Mouse (Mus musculus) midbrain, embryonic 11.5 days (tissue): ENCODE results near the gene Ces4a. TPM values are rescaled to one million over a fixed set of nuclear protein-coding genes. Genes with fewer than 3 reads are reported as not detected.

Experiments
- ATAC-seq: fragments of 200-750 bp; cut with Nextera tagmentation; 2 replicates; pipeline ENCODE4 v1.8.0; 2017; ENCODE audit warnings: moderate TSS enrichment, moderate library complexity; ENCODE audit not compliant: low FRiP score
- DNase-seq: peaks from one replicate; pipeline ENCODE4 v3.0.0; 2015; ENCODE audit warnings: low spot score; ENCODE audit errors: missing footprints
- H3K27ac ChIP-seq: fragments of 300-500 bp; sonication (generic); 2 replicates; pipeline ENCODE4 v1.5.1; 2014; ENCODE audit warnings: low read depth, low read length
- H3K27me3 ChIP-seq: fragments of 300-500 bp; sonication (generic); 2 replicates; pipeline ENCODE4 v1.6.1; 2014; ENCODE audit warnings: mild to moderate bottlenecking, low read length, moderate library complexity, mixed read lengths; ENCODE audit not compliant: control insufficient read depth, insufficient read depth
- H3K36me3 ChIP-seq: fragments of 300-500 bp; sonication (generic); 2 replicates; pipeline ENCODE4 v1.6.1; 2014; ENCODE audit warnings: mild to moderate bottlenecking, low read length, moderate library complexity, mixed read lengths; ENCODE audit not compliant: control insufficient read depth, insufficient read depth
- H3K4me1 ChIP-seq: fragments of 300-500 bp; sonication (generic); 2 replicates; pipeline ENCODE4 v1.6.1; 2014; ENCODE audit warnings: low read length; ENCODE audit not compliant: control insufficient read depth, insufficient read depth
- H3K4me2 ChIP-seq: fragments of 300-500 bp; sonication (generic); 2 replicates; pipeline ENCODE4 v1.6.1; 2014; ENCODE audit warnings: mild to moderate bottlenecking, moderate library complexity
- H3K4me3 ChIP-seq: fragments of 300-500 bp; sonication (generic); 2 replicates; pipeline ENCODE4 v1.5.1; 2014; ENCODE audit warnings: low read depth, low read length
- H3K9ac ChIP-seq: fragments of 300-500 bp; sonication (generic); 2 replicates; pipeline ENCODE4 v1.6.1; 2014; ENCODE audit warnings: low read length
- H3K9me3 ChIP-seq: fragments of 300-500 bp; sonication (generic); 2 replicates; pipeline ENCODE4 v1.6.1; 2016; ENCODE audit warnings: low read length; ENCODE audit not compliant: control insufficient read depth
- WGBS: fragments of 180-500 bp; shearing (Covaris S2); extraction: QIAGEN DNeasy Blood & Tissue Kit; methylation state at CpG from one replicate; pipeline ENCODE4 v1.1.7; 2014; 5-methylcytosine and 5-hydroxymethylcytosine counted together
- polyA plus RNA-seq: library from polyadenylated mRNA; unstranded; fragments of >200 nt; fragmentation: Nextera tagmentation; extraction: Ambion mirVana; gene quantifications from 2 replicates; pipeline ENCODE4 v1.2.1, GENCODE M21; 2014

Gene Ces4a
- polyA plus RNA-seq, 1 experiment from 2014 or later = not detected

DNA sequence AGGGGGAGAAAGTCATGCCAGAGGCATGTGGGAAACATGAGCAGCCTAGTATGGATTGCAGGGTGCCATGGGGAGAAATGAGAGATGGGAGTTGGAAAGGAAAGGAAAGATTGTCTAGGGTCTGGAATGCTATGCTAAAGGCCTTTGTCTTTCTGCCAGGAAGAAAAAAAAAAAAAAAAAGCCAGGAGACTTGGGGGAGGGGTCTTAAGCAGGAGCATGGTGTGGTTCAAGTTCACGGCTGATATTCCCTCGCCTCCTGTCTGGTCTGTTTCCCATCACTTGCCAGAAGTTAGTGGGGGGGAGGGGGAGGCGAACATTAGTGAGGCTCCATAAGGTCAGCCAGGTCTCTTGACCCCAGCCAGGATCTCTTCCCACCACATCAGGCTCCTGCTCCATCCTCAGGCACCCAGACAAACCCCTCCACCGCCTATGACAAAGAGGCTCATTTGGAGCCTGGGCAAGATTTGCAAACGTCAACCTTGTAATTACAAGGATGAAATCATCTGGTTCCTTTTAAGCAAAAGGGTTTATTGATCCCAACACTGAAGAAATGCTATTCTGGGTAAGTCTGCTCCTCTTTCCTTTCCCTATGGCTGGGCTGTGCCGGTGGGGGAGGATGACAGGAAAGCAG, 32.8 kb downstream of the Ces4a start:
- no peaks in the 10 kb centered on the region for H3K27me3 ChIP-seq
- no peak overlapping the region for H3K4me3 ChIP-seq
- 38% methylated on average over 6 of the region's 6 CpGs for WGBS
- no peaks in the 10 kb centered on the region for H3K4me1 ChIP-seq
- no peak overlapping the region for H3K9ac ChIP-seq
- no peaks in the 10 kb centered on the region for H3K9me3 ChIP-seq
- ATAC-seq = no peak
- H3K27ac ChIP-seq = no peak overlapping the region
- DNase-seq = peak; percentile 71
- no peaks in the 10 kb centered on the region for H3K36me3 ChIP-seq
- H3K4me2 ChIP-seq = no peak overlapping the region

DNA sequence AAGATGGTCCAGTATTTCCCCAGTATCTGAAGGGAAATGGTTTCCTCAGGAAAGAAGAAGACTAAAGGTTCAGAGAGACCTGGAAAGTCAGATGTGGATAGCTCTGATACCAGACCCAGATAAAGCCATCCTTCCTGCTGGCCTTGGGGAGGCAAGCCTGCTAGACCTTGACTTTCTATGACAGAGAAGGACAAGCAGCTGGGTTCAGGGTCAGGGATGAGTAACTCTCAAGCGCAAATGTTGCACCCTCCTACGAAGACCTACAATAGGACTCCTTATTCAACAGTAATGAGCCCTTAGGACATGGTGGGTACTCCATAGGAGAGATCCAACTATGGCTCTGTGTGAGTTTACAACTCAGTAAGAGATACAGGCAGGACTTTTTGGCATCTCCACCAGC, 33.6 kb downstream of the Ces4a start:
- no peak for ATAC-seq
- Histone ChIP-seq H3K4me2 (no peak overlapping the region), H3K36me3 (no peaks in the 10 kb centered on the region), H3K4me3 (no peak overlapping the region), H3K27me3 (no peaks in the 10 kb centered on the region), H3K4me1 (0 out of 2 replicates have a peak, but pooled peaks cover 2% of the 10 kb centered on the region), H3K9me3 (no peaks in the 10 kb centered on the region), H3K9ac (no peak overlapping the region), H3K27ac (no peak overlapping the region)
- peak; percentile 79 for DNase-seq
- WGBS = 90% methylated on average over 2 of the region's 2 CpGs

DNA sequence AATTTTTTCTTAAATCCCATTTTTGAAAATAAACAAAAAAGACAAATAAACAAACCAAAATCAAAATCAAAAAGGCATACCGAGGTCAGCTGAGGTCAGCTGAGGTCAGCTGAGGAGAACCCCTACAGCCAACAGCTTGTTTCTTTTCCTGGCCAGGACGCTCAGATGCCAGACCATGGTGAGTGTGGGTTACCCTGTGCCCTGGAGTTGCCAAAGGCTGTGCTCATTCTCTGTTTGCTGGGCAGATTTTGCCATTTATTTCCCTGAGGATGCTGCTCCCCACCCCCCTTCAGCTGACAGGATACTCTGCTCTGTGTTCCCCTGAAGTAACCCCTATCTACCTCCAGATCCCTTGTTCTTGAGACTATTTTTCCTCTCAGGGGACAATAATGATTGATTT, 35.5 kb downstream of the Ces4a start:
- no peak for ATAC-seq
- H3K4me2 ChIP-seq = no peak overlapping the region
- no peaks in the 10 kb centered on the region for H3K9me3 ChIP-seq
- H3K4me3 ChIP-seq = no peak overlapping the region
- no peak overlapping the region for H3K9ac ChIP-seq
- DNase-seq = no peak
- H3K4me1 ChIP-seq = peaks cover 5% of the 10 kb centered on the region; the same call in 1 of the 2 replicates
- H3K36me3 ChIP-seq = no peaks in the 10 kb centered on the region
- H3K27ac ChIP-seq = no peak overlapping the region
- no peaks in the 10 kb centered on the region for H3K27me3 ChIP-seq
- WGBS = 66% methylated on average over 2 of the region's 2 CpGs

DNA sequence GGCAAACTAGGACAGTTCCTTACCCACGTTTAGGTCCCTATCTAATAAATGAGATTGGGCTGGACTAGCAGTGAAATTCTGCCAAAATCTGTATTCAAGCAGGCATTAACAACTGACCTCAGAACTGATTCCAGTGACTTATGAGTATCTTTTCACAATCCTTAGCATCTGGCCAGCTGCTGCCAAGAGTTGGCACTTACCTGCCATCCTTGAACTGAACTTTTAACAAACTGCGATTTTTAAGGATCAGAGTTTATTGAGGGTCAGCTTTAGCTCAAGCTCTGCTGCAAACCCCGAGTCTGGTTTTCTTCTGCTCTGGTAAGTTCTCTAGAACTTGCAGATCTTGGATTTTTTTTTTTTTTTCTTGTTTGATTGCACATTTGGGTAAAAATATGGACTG, 38.0 kb downstream of the Ces4a start:
- WGBS = 58% methylated on average over 3 of the region's 3 CpGs
- no peaks in the 10 kb centered on the region for H3K9me3 ChIP-seq
- H3K4me2 ChIP-seq = peak overlapping the region; percentile 62
- no peak for DNase-seq
- no peaks in the 10 kb centered on the region for H3K36me3 ChIP-seq
- ATAC-seq = no peak
- H3K4me1 ChIP-seq = peaks cover 7% of the 10 kb centered on the region
- H3K4me3 ChIP-seq = no peak overlapping the region
- H3K9ac ChIP-seq = peak overlapping the region; percentile 61
- H3K27ac ChIP-seq = no peak overlapping the region
- H3K27me3 ChIP-seq = no peaks in the 10 kb centered on the region

DNA sequence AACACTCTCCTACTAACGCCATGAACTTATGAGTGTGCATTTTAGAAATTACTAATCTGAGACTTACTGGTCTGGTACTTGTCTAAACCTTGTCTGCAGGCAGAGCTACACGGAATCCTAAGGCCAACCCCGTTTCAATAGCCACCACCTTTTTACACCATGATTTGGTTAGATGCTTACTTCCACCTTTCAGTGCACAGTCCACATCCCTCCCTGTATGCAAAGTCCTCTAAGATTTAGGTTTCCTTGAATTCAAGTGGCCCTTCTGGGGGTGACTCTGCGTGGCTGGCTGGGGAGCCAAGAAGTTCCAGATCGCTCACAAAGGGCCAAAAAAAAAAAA, 38.4 kb downstream of the Ces4a start:
- no peak for DNase-seq
- 3% methylated on average over 5 of the region's 5 CpGs for WGBS

DNA sequence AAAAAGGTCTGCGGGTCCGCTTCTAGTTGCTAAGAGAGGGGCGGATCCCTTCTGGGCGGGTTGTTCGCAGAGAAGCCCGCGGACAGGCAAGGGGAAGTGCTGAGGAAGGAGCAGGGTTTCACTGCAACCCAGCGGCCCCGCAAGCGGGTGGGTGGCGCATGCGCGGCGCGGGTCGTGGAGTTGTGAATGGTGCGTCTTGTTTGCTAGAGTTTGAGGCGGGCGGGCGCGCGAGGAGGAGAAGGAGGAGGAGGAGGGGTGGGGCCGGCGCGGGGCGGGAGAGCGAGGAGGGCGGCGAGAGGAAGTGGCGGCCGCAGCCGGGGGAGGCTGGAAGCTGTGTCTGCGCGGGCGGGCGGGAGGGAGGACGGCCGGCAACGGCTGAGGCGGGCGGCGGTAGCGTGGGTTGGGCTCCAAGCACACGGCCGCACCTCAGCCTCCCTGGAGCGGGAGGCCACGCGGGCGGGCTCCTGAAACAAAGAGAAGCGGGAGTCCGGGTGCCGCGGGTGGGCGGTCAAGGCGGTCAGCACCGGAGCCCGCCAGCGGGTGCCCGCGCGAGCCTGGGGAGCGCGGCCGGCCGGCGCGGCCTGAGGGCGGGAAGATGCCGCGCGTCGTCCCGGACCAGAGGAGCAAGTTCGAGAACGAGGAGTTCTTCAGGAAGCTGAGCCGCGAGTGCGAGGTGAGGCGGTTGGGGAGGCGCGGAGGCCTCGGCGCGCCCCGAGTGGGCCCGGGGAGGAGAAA, 38.9 kb downstream of the Ces4a start, which contains the start of gene Cbfb:
TSS of gene Cbfb (plus strand) at position 294 of the 735 bp plus-strand sequence.
- H3K27ac ChIP-seq = peak within 1 kb of the TSS; percentile 95
- DNase-seq (peak; percentile 99), ATAC-seq (peak; percentile 94)
- H3K4me2 ChIP-seq = peak within 1 kb of the TSS; percentile 62
- peak within 1 kb of the TSS; percentile 98 for H3K9ac ChIP-seq
- no peaks in the 10 kb centered on the region for H3K36me3 ChIP-seq
- WGBS = 2% methylated on average over 82 of the region's 86 CpGs
- H3K4me3 ChIP-seq = peak within 1 kb of the TSS; percentile 91
- peaks cover 7% of the 10 kb centered on the region for H3K4me1 ChIP-seq
- no peaks in the 10 kb centered on the region for H3K27me3 ChIP-seq
- H3K9me3 ChIP-seq = no peaks in the 10 kb centered on the region

More for the DNA sequence above, 38.4 kb downstream of the Ces4a start:
- Histone ChIP-seq H3K9ac (peak overlapping the region; percentile 61), H3K4me2 (peak overlapping the region; percentile 62), H3K27ac (peak overlapping the region; percentile 95; the same call in 1 of the 2 replicates), H3K9me3 (no peaks in the 10 kb centered on the region), H3K4me1 (peaks cover 7% of the 10 kb centered on the region), H3K4me3 (peak overlapping the region; percentile 91), H3K36me3 (no peaks in the 10 kb centered on the region), H3K27me3 (no peaks in the 10 kb centered on the region)
- no peak for ATAC-seq

DNA sequence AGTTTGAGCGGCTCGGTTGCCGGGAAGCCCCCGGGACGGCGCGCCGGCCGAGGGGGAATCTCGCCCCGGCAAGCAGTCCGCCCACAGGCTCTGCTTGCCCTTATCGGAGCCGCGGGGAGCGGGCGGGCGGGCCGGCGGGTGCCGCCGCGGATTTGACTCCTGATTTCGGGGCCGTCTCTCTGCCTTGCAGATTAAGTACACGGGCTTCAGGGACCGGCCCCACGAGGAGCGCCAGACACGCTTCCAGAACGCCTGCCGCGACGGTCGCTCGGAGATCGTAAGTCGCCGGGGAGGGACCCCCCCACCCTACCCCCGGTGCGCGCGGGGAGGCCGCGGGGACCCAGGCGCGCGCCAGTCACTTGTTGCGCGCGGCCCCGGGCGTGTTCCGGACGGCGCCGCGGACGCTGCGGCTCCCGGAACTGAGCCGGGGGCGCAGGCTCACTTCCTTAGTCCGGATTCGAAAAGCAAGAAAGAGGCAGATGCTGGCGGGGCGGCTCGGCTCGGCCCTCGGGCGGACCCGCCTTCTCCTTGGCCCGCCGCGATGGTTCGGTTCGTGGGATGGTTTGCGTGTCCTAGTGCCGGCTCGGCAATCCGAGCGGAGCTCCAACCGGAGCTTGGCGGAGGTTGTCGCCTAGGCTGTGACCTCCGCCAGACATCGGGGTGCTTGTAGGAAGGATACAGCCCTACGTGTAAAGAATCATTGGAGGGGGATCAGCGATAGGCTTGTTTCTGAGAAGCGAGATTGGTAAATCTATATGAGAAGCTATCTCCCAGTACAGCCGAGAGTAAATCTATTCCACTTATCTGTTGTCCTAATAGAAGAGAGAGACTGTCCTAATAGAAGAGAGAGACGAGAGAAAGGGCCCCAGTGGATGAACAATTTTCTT, 39.8 kb downstream of the Ces4a start:
- WGBS = under 1% methylated on average over 91 of the region's 92 CpGs
- ATAC-seq = peak; percentile 28
- no peaks in the 10 kb centered on the region for H3K9me3 ChIP-seq
- H3K4me3 ChIP-seq = peak overlapping the region; percentile 91
- H3K27me3 ChIP-seq = no peaks in the 10 kb centered on the region
- peak overlapping the region; percentile 95 for H3K27ac ChIP-seq
- peak; percentile 97 for DNase-seq
- peak overlapping the region; percentile 62 for H3K4me2 ChIP-seq
- H3K4me1 ChIP-seq = peaks cover 7% of the 10 kb centered on the region
- no peaks in the 10 kb centered on the region for H3K36me3 ChIP-seq
- peak overlapping the region; percentile 98 for H3K9ac ChIP-seq

DNA sequence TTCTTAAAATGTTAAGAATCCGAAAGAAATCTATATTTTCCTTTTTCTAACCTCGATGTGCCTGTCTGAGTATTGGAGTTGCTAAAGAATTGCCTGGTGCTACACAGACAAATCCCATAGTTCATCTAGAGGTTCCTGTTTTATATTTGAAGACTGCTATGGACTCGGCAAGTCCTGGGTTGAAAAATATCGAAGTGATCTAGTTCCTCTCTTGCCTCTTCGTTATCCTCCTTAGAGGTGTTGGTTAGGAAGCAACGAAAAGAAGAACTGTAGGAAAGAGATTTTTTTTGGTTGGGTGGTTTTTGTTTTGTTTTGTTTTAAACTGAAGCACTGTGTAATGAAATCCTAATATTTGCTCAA, 40.4 kb downstream of the Ces4a start:
- 33% methylated on average over 6 of the region's 6 CpGs for WGBS
- no peak for DNase-seq
- Histone ChIP-seq H3K4me1 (peaks cover 7% of the 10 kb centered on the region), H3K9ac (peak overlapping the region; percentile 98), H3K36me3 (0 out of 2 replicates have a peak, but pooled peaks cover 2% of the 10 kb centered on the region), H3K4me2 (peak overlapping the region; percentile 62), H3K9me3 (no peaks in the 10 kb centered on the region), H3K4me3 (peak overlapping the region; percentile 91), H3K27ac (no peak overlapping the region), H3K27me3 (no peaks in the 10 kb centered on the region)
- ATAC-seq = no peak
